Mouse (Mus musculus) left cerebral cortex, postnatal 10 days (tissue): ENCODE data around the gene P2rx3. TPM values are rescaled to one million over a fixed set of nuclear protein-coding genes. Genes with fewer than 3 reads are reported as not detected.

Experiments
- DNase-seq, 2 experiments: peaks; one replicate each; pipeline ENCODE4 v3.0.0; 2021 to 2022; ENCODE audit warnings: low spot score in 2 of 2, mixed read lengths in 1 of 2; ENCODE audit errors: extremely low spot score in 1 of 2
- intact Hi-C: fragments of 180-260 bp; cut with DNase I; formaldehyde crosslinking; loops from one replicate; pipeline ENCODE4 v1.15.1; 2025
- total RNA-seq, 2 experiments: library from RNA; stranded (reverse); gene quantifications; 2 replicates each; pipeline ENCODE4 v1.2.3; 2021

Gene P2rx3
- total RNA-seq, 2 experiments from 2014 or later = 1.9 to 2.2 TPM

- intact Hi-C loops = no loop called here
- no peak for DNase-seq
Measured at GRCm38 (mm10) chr2:84952251-84952650, 85.0 kb downstream of the P2rx3 start.

- intact Hi-C loops = no loop called here
- no peak for DNase-seq
Measured at GRCm38 (mm10) chr2:84951027-84951426, 86.2 kb downstream of the P2rx3 start.

DNA sequence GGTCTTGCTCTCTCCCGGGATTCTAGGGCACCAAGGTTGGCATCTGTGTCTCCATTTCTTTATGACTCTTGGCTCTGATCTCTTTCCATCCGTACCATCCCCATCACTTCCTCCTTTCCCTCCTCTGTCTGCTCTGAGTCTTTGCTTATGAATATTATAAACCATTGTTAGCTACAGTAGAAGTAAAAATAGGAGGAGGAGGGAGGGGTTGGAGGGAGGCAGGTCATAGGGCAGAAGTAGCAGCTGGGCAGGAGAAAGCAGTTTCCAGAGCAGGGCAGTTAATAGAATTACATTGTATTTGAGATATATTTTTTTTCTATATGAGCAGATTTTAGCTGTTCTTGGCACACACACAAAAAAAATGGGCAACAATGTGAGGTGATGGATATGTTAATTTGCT is 88.5 kb downstream of the P2rx3 start:
- intact Hi-C loops = no loop called here
- DNase-seq = no peak

Other genes starting within 250 kb of the P2rx3 start
- 1 to 10 TPM; 6.5 to 6.8 TPM for gene Ube2l6, start 238.6 kb downstream of the P2rx3 start, total RNA-seq
- gene Smtnl1, start 214.8 kb downstream of the P2rx3 start, total RNA-seq = not detected
- gene Timm10, start 210.5 kb downstream of the P2rx3 start, total RNA-seq = 10 to 100 TPM; 62.8 to 66.7 TPM
- gene Slc43a1, start 198.6 kb downstream of the P2rx3 start, total RNA-seq = under 1 TPM; 0.34 to 0.43 TPM
- gene Rtn4rl2, start 150.8 kb downstream of the P2rx3 start, total RNA-seq = 10 to 100 TPM; 82.1 to 83.8 TPM
- 1 to 10 TPM; 1.8 to 2.0 TPM for gene Slc43a3, start 100.9 kb downstream of the P2rx3 start, total RNA-seq
- not detected for gene Prg2, start 57.0 kb downstream of the P2rx3 start, total RNA-seq
- not detected for gene Prg3, start 49.2 kb downstream of the P2rx3 start, total RNA-seq
- 100 to 1,000 TPM; 101 to 105 TPM for gene Ssrp1, start 228 bp downstream of the P2rx3 start, total RNA-seq
- gene Tnks1bp1, start 10.6 kb upstream of the P2rx3 start, total RNA-seq = 10 to 100 TPM; 77.8 to 88.7 TPM
- gene Aplnr, start 98.8 kb upstream of the P2rx3 start, total RNA-seq = 10 to 100 TPM; 11.5 to 19.2 TPM
- gene Lrrc55, start 159.7 kb upstream of the P2rx3 start, total RNA-seq = 10 to 100 TPM; 55.1 to 56.6 TPM